Mouse (Mus musculus) lung, embryonic 15.5 days (tissue): ENCODE measurements around the gene Matn4. TPM values are rescaled to one million over a fixed set of nuclear protein-coding genes. Genes with fewer than 3 reads are reported as not detected.

Source experiments
- ATAC-seq: fragments of 200-750 bp; cut with Nextera tagmentation; 2 replicates; pipeline ENCODE4 v1.8.0; 2017; ENCODE audit warnings: moderate number of reproducible peaks, borderline replicate concordance; ENCODE audit not compliant: low FRiP score, low TSS enrichment; ENCODE audit errors: extremely low read depth
- H3K27ac ChIP-seq: fragments of 300-500 bp; sonication (generic); 2 replicates; pipeline ENCODE4 v1.5.1; 2015; ENCODE audit warnings: moderate library complexity, mild to moderate bottlenecking, inconsistent platforms
- H3K27me3 ChIP-seq: fragments of 300-500 bp; sonication (generic); 2 replicates; pipeline ENCODE4 v1.6.1; 2015; ENCODE audit warnings: inconsistent platforms
- H3K36me3 ChIP-seq: fragments of 300-500 bp; sonication (generic); 2 replicates; pipeline ENCODE4 v1.6.1; 2015; ENCODE audit warnings: inconsistent platforms
- H3K4me1 ChIP-seq: fragments of 300-500 bp; sonication (generic); 2 replicates; pipeline ENCODE4 v1.6.1; 2015; ENCODE audit warnings: inconsistent platforms
- H3K4me2 ChIP-seq: fragments of 300-500 bp; sonication (generic); 2 replicates; pipeline ENCODE4 v1.6.1; 2015; ENCODE audit warnings: inconsistent platforms, mild to moderate bottlenecking, moderate library complexity
- H3K4me3 ChIP-seq: fragments of 300-500 bp; sonication (generic); 2 replicates; pipeline ENCODE4 v1.5.1; 2015; ENCODE audit warnings: mild to moderate bottlenecking, inconsistent platforms
- H3K9ac ChIP-seq: fragments of 300-500 bp; sonication (generic); 2 replicates; pipeline ENCODE4 v1.6.1; 2015; ENCODE audit warnings: inconsistent platforms
- H3K9me3 ChIP-seq: fragments of 300-500 bp; sonication (generic); 2 replicates; pipeline ENCODE4 v1.6.1; 2016; ENCODE audit warnings: inconsistent platforms
- WGBS: fragments of 180-500 bp; shearing (Covaris S2); methylation state at CpG from one replicate; pipeline ENCODE4 v1.1.7; 2015; 5-methylcytosine and 5-hydroxymethylcytosine counted together
- polyA plus RNA-seq: library from polyadenylated mRNA; unstranded; fragments of >200 nt; fragmentation: Nextera tagmentation; extraction: Ambion mirVana; gene quantifications from 2 replicates; pipeline ENCODE4 v1.2.1, GENCODE M21; 2015

Gene Matn4
- polyA plus RNA-seq, 1 experiment from 2014 or later, result 42.7 TPM

- Histone ChIP-seq H3K4me3 (no peak overlapping the region), H3K9ac (no peak overlapping the region), H3K9me3 (no peaks in the 10 kb centered on the region), H3K36me3 (no peaks in the 10 kb centered on the region), H3K4me2 (no peak overlapping the region), H3K27me3 (peaks cover 10% of the 10 kb centered on the region; the same call in 1 of the 2 replicates), H3K4me1 (peaks cover 38% of the 10 kb centered on the region), H3K27ac (no peak overlapping the region)
- ATAC-seq, result no peak
- WGBS, result 43% methylated on average over 11 of the region's 11 CpGs
Measured at GRCm38 (mm10) chr2:164383656-164384399, 21.1 kb downstream of the Matn4 start.

DNA sequence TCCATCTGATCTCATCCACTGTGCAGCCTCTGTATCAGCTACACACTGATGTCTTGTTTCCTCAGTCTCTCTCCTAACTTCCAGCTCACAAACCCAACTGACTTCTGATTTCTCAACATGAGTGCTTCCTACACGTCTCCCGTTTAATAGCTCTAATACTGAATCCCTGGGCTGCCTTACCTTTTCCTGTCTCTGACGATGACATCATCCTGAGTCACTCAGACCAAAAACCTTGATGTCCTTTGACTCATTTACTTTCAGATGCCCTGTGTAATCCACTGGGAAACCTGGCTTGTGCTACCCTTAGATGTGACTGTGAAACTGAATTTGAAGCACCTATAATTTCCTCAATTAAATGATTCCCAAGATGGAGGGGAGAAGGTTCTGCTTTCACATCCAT lies 22.0 kb downstream of the Matn4 start:
- no peak for ATAC-seq
- Histone ChIP-seq H3K9me3 (no peaks in the 10 kb centered on the region), H3K9ac (no peak overlapping the region), H3K27me3 (peaks cover 2% of the 10 kb centered on the region; the same call in 1 of the 2 replicates), H3K36me3 (no peaks in the 10 kb centered on the region), H3K4me2 (no peak overlapping the region), H3K4me3 (no peak overlapping the region), H3K4me1 (peaks cover 33% of the 10 kb centered on the region), H3K27ac (no peak overlapping the region)
- WGBS, result 71% methylated on average over 3 of the region's 3 CpGs

DNA sequence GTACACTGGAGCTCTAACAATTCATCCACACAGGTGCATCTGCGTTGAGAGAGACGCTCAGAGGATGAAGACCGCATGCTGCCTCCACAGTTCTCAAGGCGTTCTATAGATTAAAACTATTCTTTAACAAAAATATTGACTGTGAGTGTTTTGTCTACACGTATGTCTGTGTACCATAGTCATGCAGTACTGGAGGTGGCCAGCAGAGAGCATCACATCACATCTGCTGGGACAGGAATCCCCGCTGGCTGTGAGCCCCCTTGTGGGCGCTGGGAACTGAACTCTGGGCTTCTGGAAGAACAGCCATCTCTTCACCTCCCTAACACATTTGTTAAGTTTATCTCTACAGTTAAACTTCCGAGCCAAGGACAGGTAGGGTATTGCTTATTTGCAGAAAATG lies 23.2 kb downstream of the Matn4 start:
- ATAC-seq, result no peak
- H3K27ac ChIP-seq, result no peak overlapping the region
- 71% methylated on average over 8 of the region's 8 CpGs for WGBS

DNA sequence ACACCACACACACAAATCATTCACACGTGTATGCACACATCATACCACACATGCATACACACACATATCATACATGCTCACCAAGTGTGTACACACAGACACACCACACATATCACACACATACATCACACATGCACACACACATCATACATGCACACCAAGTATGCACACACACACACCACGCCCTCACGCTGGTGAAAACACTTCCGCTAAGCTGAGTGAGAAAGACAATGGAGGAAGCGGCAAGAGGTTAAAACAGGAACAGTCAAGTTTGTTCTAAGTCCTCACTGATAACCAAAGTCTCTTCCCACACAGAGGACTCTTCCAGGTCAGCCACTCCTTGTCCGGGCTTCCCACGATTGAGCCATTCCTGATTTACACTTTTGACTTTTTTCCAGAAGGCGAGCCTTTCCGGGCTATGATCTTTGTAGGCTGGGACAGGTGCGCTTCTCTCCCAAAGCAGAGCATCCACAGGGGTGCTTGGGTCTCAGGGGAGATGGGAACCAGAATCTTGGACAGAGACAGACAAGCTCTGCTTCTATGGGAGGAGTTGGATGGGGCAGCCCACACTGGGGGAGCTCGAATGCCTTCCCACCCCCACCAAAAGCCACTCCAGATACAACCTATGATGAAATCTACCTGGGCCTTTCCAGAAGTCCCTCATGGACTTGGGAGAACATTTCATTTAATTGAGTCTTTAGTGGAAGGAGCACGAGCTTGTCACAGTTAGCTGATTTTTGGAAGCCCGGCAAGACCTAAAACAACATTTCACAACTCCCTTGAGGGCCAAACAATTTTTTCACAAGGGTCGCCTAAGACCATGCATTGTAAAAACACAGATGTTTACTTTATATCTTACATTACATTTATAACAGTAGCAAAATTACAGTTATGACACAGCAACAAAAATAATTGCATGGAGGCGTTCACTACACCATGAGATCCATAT lies 27.2 kb downstream of the Matn4 start:
- no peaks in the 10 kb centered on the region for H3K27me3 ChIP-seq
- no peak overlapping the region for H3K27ac ChIP-seq
- H3K4me3 ChIP-seq, result no peak overlapping the region
- no peaks in the 10 kb centered on the region for H3K9me3 ChIP-seq
- ATAC-seq, result no peak
- no peaks in the 10 kb centered on the region for H3K4me1 ChIP-seq
- no peaks in the 10 kb centered on the region for H3K36me3 ChIP-seq
- no peak overlapping the region for H3K9ac ChIP-seq
- WGBS, result 82% methylated on average over 15 of the region's 15 CpGs
- H3K4me2 ChIP-seq, result no peak overlapping the region

More for the DNA sequence above, 23.2 kb downstream of the Matn4 start:
- Histone ChIP-seq H3K9ac (no peak overlapping the region), H3K9me3 (no peaks in the 10 kb centered on the region), H3K4me3 (no peak overlapping the region), H3K4me1 (peaks cover 22% of the 10 kb centered on the region), H3K36me3 (no peaks in the 10 kb centered on the region), H3K27me3 (no peaks in the 10 kb centered on the region), H3K4me2 (no peak overlapping the region)

DNA sequence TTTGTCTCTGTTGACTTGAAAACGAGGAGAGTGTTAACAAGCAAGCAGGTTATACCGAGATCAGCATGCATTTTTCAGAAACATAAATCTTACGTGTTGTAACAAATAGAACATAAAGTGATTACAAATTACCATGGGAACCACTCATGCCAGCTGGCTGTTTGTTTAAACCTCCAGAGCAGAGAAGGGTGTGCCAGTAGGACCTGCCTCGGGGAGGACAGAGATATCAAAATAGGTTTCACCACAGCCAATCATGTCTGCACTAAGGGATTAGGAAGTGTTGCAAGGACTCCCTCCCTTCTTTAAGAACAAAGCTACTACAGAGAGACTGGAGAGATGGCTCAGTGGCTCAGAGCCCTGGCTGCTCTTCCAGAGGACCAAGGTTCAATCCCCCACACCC lies 31.8 kb downstream of the Matn4 start:
- Histone ChIP-seq H3K36me3 (no peaks in the 10 kb centered on the region), H3K4me1 (no peaks in the 10 kb centered on the region), H3K4me2 (no peak overlapping the region), H3K9me3 (no peaks in the 10 kb centered on the region), H3K27ac (no peak overlapping the region), H3K9ac (no peak overlapping the region), H3K4me3 (no peak overlapping the region), H3K27me3 (no peaks in the 10 kb centered on the region)
- 26% methylated on average over 4 of the region's 4 CpGs for WGBS
- ATAC-seq, result no peak

GRCm38 (mm10) chr2:164372408-164373053 lies 32.4 kb downstream of the Matn4 start:
- no peaks in the 10 kb centered on the region for H3K36me3 ChIP-seq
- H3K9ac ChIP-seq, result no peak overlapping the region
- WGBS, result 20% methylated on average over 3 of the region's 3 CpGs
- H3K9me3 ChIP-seq, result no peaks in the 10 kb centered on the region
- H3K4me2 ChIP-seq, result no peak overlapping the region
- H3K27me3 ChIP-seq, result no peaks in the 10 kb centered on the region
- no peak overlapping the region for H3K4me3 ChIP-seq
- ATAC-seq, result no peak
- H3K27ac ChIP-seq, result no peak overlapping the region
- H3K4me1 ChIP-seq, result no peaks in the 10 kb centered on the region

GRCm38 (mm10) chr2:164371371-164371770 lies 33.6 kb downstream of the Matn4 start:
- Histone ChIP-seq H3K4me2 (no peak overlapping the region), H3K9ac (no peak overlapping the region), H3K27me3 (no peaks in the 10 kb centered on the region), H3K27ac (no peak overlapping the region), H3K4me1 (no peaks in the 10 kb centered on the region), H3K9me3 (no peaks in the 10 kb centered on the region), H3K4me3 (no peak overlapping the region), H3K36me3 (no peaks in the 10 kb centered on the region)
- no peak for ATAC-seq
- 77% methylated on average over 3 of the region's 3 CpGs for WGBS

- H3K27ac ChIP-seq, result no peak overlapping the region
- no peak overlapping the region for H3K9ac ChIP-seq
- no peak overlapping the region for H3K4me2 ChIP-seq
- H3K27me3 ChIP-seq, result no peaks in the 10 kb centered on the region
- H3K9me3 ChIP-seq, result no peaks in the 10 kb centered on the region
- H3K4me3 ChIP-seq, result no peak overlapping the region
- H3K4me1 ChIP-seq, result no peaks in the 10 kb centered on the region
- ATAC-seq, result no peak
- WGBS, result 74% methylated on average over 6 of the region's 6 CpGs
- no peaks in the 10 kb centered on the region for H3K36me3 ChIP-seq
Measured at GRCm38 (mm10) chr2:164368620-164369105, 36.3 kb downstream of the Matn4 start.

GRCm38 (mm10) chr2:164366947-164367346 lies 38.0 kb downstream of the Matn4 start:
- H3K9ac ChIP-seq, result no peak overlapping the region
- no peaks in the 10 kb centered on the region for H3K36me3 ChIP-seq
- no peak overlapping the region for H3K4me2 ChIP-seq
- H3K27me3 ChIP-seq, result no peaks in the 10 kb centered on the region
- ATAC-seq, result no peak
- WGBS, result 32% methylated on average over 3 of the region's 3 CpGs
- H3K9me3 ChIP-seq, result no peaks in the 10 kb centered on the region
- no peak overlapping the region for H3K27ac ChIP-seq
- H3K4me3 ChIP-seq, result no peak overlapping the region
- 0 out of 2 replicates have a peak, but pooled peaks cover 4% of the 10 kb centered on the region for H3K4me1 ChIP-seq

DNA sequence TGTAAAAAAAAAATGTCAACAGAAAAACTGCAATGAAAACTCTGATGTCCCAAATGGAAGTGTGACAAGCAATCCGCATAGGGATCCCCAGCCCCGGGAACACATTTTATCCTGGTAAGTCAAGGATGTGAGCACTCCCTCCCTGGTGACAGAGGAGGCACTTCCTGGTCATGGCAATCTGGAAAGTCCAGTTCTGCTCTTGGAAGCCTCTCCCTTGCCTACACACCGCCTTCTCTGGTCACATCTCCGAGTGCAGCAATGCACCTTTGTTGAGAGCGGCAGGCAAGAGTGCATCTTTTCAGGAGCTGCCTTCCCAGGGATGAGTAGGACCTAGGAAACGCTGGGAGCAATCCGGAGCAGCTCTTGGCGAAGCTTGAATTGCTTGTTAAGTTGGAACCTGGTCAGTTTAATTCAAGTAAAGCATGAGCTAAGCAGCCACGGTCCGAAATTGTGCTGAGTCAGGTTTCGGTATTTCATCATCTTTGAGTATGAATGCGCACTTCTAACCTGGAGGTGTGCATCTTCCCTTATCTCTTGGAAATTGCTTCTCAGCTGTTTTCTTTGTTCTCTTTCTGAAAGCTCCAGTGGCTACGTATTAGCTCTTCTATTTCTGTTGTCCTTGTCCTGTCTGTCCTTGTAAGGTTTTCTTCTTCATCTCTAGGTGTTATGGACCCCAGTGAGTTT lies 43.8 kb downstream of the Matn4 start:
- ATAC-seq, result no peak
- Histone ChIP-seq H3K4me1 (peaks cover 9% of the 10 kb centered on the region; the same call in 1 of the 2 replicates), H3K27ac (no peak overlapping the region), H3K9me3 (no peaks in the 10 kb centered on the region), H3K4me3 (no peak overlapping the region), H3K27me3 (no peaks in the 10 kb centered on the region), H3K36me3 (no peaks in the 10 kb centered on the region), H3K9ac (no peak overlapping the region), H3K4me2 (no peak overlapping the region)
- WGBS, result 30% methylated on average over 13 of the region's 13 CpGs

DNA sequence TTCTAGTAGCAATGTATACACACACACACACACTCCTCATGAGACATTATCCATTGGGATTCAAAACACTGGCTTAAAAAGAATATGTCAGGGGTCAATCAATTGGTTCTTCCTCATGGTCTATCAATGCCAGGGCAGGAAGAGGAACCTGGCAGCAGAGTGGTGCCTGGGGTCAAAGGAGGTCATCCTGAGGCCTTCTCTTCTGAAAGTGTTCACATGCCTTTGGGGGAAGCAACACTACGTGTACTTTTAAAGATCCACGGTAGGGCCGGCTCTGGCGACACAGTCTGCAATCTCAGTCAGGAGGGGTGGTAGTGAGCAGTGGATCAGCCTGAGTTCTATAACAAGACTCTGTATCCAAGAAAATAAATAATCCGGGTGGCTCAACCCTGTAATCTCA lies 45.3 kb downstream of the Matn4 start:
- H3K4me2 ChIP-seq, result no peak overlapping the region
- H3K9me3 ChIP-seq, result no peaks in the 10 kb centered on the region
- no peak for ATAC-seq
- WGBS, result 72% methylated on average over 5 of the region's 5 CpGs
- no peak overlapping the region for H3K9ac ChIP-seq
- H3K4me3 ChIP-seq, result no peak overlapping the region
- H3K27me3 ChIP-seq, result no peaks in the 10 kb centered on the region
- H3K27ac ChIP-seq, result no peak overlapping the region
- peaks cover 9% of the 10 kb centered on the region; the same call in 1 of the 2 replicates for H3K4me1 ChIP-seq
- H3K36me3 ChIP-seq, result no peaks in the 10 kb centered on the region
